9 mouse cellular contexts compared by ENCODE assay signal in genomic region chr15:82937428-82937992, GRCm38 (mm10). TPM values are rescaled to one million over a fixed set of nuclear protein-coding genes. Genes with fewer than 3 reads are reported as not detected.
A peak's percentile ranks its signal among the peaks of the same experiment; 100 is the strongest.
DNase-seq lines count a peak whose midpoint lies in the region; ATAC-seq lines count a peak whose summit lies in the region.
"Had no signal": no experiment of that assay in that cellular context is flagged by ENCODE, and none has a peak within 500 bp of the region (broad histone marks: within the 10 kb centered on the region; RNA-seq: fewer than 3 reads in every experiment).

No protein-coding gene starts in this region.

- H3K27ac ChIP-seq in limb, embryonic 11.5 days (replicated peaks; ENCODE audit: low read depth, low read length), result 0 out of 2 replicates have a peak overlapping the region, but pooled peaks have one; percentile 33
- no peak overlapping the region for H3K27ac ChIP-seq in limb, embryonic 10.5 days
- peak overlapping the region; percentile 72 for H3K27ac ChIP-seq in embryonic facial prominence, embryonic 11.5 days (replicated peaks; ENCODE audit: low read depth, low read length)
- H3K27ac ChIP-seq in midbrain, embryonic 16.5 days (ENCODE audit: low read length), result peak overlapping the region; percentile 8; the same call in 1 of the 2 replicates

- no peak overlapping the region for H3K9ac ChIP-seq in limb, embryonic 11.5 days (ENCODE audit: low read length)
- H3K9ac ChIP-seq in embryonic facial prominence, embryonic 11.5 days (replicated peaks; ENCODE audit: low read length), result peak overlapping the region; percentile 4; the same call in 1 of the 2 replicates
- peak overlapping the region; percentile 31; the same call in 1 of the 2 replicates for H3K9ac ChIP-seq in midbrain, embryonic 16.5 days (ENCODE audit: low read depth, low read length)

- no peak for DNase-seq in limb, embryonic 11.5 days (ENCODE audit: low spot score)
- DNase-seq in limb, embryonic 10.5 days (ENCODE audit: low spot score), result no peak
- DNase-seq in embryonic facial prominence, embryonic 11.5 days (ENCODE audit: low spot score), result peak; percentile 63
- no peak for DNase-seq in adrenal gland, postnatal 14 days
- DNase-seq in frontal cortex, postnatal 10 days (ENCODE audit: low spot score in 2 of 2), result no peak
- DNase-seq: thymus, adult 2 months had no signal

- no peak overlapping the region for H3K4me3 ChIP-seq in limb, embryonic 11.5 days (ENCODE audit: low read depth, low read length)
- no peak overlapping the region for H3K4me3 ChIP-seq in limb, embryonic 10.5 days
- H3K4me3 ChIP-seq in embryonic facial prominence, embryonic 11.5 days (ENCODE audit: low read depth, low read length), result no peak overlapping the region
- no peak overlapping the region for H3K4me3 ChIP-seq in midbrain, embryonic 16.5 days (ENCODE audit: low read depth, low read length)
- H3K4me3 ChIP-seq: myocyte had no signal

- ATAC-seq in limb, embryonic 11.5 days (ENCODE audit: insufficient number of reproducible peaks, low FRiP score, low TSS enrichment, low read depth), result no peak
- peak; percentile 37 for ATAC-seq in embryonic facial prominence, embryonic 11.5 days (replicated peaks; ENCODE audit: insufficient number of reproducible peaks, low FRiP score, low TSS enrichment, low read depth)
- ATAC-seq in granulocyte monocyte progenitor cell, adult 5-6 weeks (replicated peaks; ENCODE audit: poor library complexity, severe bottlenecking), result peak; percentile 56
- ATAC-seq in midbrain, embryonic 16.5 days, result no peak

- H3K4me1 ChIP-seq in limb, embryonic 11.5 days (ENCODE audit: control insufficient read depth, insufficient read depth, low read length), result peaks cover 42% of the 10 kb centered on the region
- H3K4me1 ChIP-seq in limb, embryonic 10.5 days, result peaks cover 80% of the 10 kb centered on the region
- H3K4me1 ChIP-seq in embryonic facial prominence, embryonic 11.5 days (ENCODE audit: control insufficient read depth, insufficient read depth, low read length), result peaks cover 13% of the 10 kb centered on the region
- H3K4me1 ChIP-seq in midbrain, embryonic 16.5 days (ENCODE audit: control insufficient read depth, insufficient read depth, low read length), result peaks cover 77% of the 10 kb centered on the region

- WGBS in limb, embryonic 11.5 days, result 46% methylated on average over 5 of the region's 5 CpGs
- 52% methylated on average over 5 of the region's 5 CpGs for WGBS in limb, embryonic 10.5 days
- WGBS in embryonic facial prominence, embryonic 11.5 days, result 45% methylated on average over 5 of the region's 5 CpGs
- WGBS in midbrain, embryonic 16.5 days, result 48% methylated on average over 5 of the region's 5 CpGs

- no peaks in the 10 kb centered on the region; the same call in none of the 2 replicates for H3K27me3 ChIP-seq in limb, embryonic 11.5 days (ENCODE audit: control insufficient read depth, insufficient read depth, low read length)
- peaks cover 85% of the 10 kb centered on the region for H3K27me3 ChIP-seq in limb, embryonic 10.5 days (ENCODE audit: low read depth, poor library complexity, severe bottlenecking)
- H3K27me3 ChIP-seq in embryonic facial prominence, embryonic 11.5 days (ENCODE audit: control insufficient read depth, insufficient read depth, low read length), result no peaks in the 10 kb centered on the region
- no peaks in the 10 kb centered on the region for H3K27me3 ChIP-seq in midbrain, embryonic 16.5 days (ENCODE audit: control insufficient read depth, insufficient read depth, low read depth, low read length)

- no peaks in the 10 kb centered on the region for H3K9me3 ChIP-seq in limb, embryonic 11.5 days (ENCODE audit: control insufficient read depth, low read length)
- no peaks in the 10 kb centered on the region for H3K9me3 ChIP-seq in limb, embryonic 10.5 days (replicated peaks)
- H3K9me3 ChIP-seq in embryonic facial prominence, embryonic 11.5 days (replicated peaks; ENCODE audit: control insufficient read depth, low read length), result no peaks in the 10 kb centered on the region
- no peaks in the 10 kb centered on the region for H3K9me3 ChIP-seq in midbrain, embryonic 16.5 days (replicated peaks; ENCODE audit: control insufficient read depth, low read length, poor library complexity, severe bottlenecking)

- no peak overlapping the region for H3K4me2 ChIP-seq in limb, embryonic 11.5 days (ENCODE audit: low read depth, severe bottlenecking)
- H3K4me2 ChIP-seq in embryonic facial prominence, embryonic 11.5 days (ENCODE audit: low read depth, low read length), result no peak overlapping the region
- no peak overlapping the region; the same call in 1 of the 2 replicates for H3K4me2 ChIP-seq in midbrain, embryonic 16.5 days (ENCODE audit: low read length)

- H3K36me3 ChIP-seq in limb, embryonic 11.5 days (ENCODE audit: control insufficient read depth, insufficient read depth, low read length), result no peaks in the 10 kb centered on the region
- peaks cover 6% of the 10 kb centered on the region for H3K36me3 ChIP-seq in limb, embryonic 10.5 days
- no peaks in the 10 kb centered on the region for H3K36me3 ChIP-seq in embryonic facial prominence, embryonic 11.5 days (replicated peaks; ENCODE audit: control insufficient read depth, insufficient read depth, low read depth, low read length)
- H3K36me3 ChIP-seq in midbrain, embryonic 16.5 days (ENCODE audit: control insufficient read depth, insufficient read depth, low read length), result no peaks in the 10 kb centered on the region

RNA-seq across cellular contexts. Expression of gene Tcf20, which starts 50.2 kb away (rescaled TPM):
- polyA plus RNA-seq in limb, embryonic 11.5 days (2014; fragmentation: Nextera tagmentation; extraction: Ambion mirVana), result 12.3 and 14.3 TPM in 2 replicates
- polyA plus RNA-seq in limb, embryonic 10.5 days (2016; fragmentation: Nextera tagmentation; extraction: Ambion mirVana), result 8.1 and 8.3 TPM in 2 replicates
- 13.6 and 15.1 TPM in 2 replicates for polyA plus RNA-seq in embryonic facial prominence, embryonic 11.5 days (2014; fragmentation: Nextera tagmentation; extraction: Ambion mirVana)
- 52.2 and 56.9 TPM in 2 replicates for total RNA-seq in granulocyte monocyte progenitor cell, adult 5-6 weeks (2014; fragmentation: Nextera tagmentation)
- 76.8 and 81.2 TPM in 2 replicates for total RNA-seq in granulocyte monocyte progenitor cell, adult 5-6 weeks (2017)
- polyA plus RNA-seq in midbrain, embryonic 16.5 days (2015; fragmentation: Nextera tagmentation; extraction: Ambion mirVana), result 13.0 and 13.6 TPM in 2 replicates
- total RNA-seq in adrenal gland, postnatal 14 days (2021), result 75.9 and 85.4 TPM in 2 replicates

Comparison
In these comparisons a context has a peak if more than half of its experiments do, and no peak if none do; other contexts are left out.
1. ATAC-seq: peak in embryonic facial prominence, embryonic 11.5 days (single experiment) and granulocyte monocyte progenitor cell, adult 5-6 weeks (single experiment); none in limb, embryonic 11.5 days (single experiment) and midbrain, embryonic 16.5 days (single experiment).